Mouse (Mus musculus): ENCODE data around the gene Mag.

GRCm38 (mm10) chr7:30917219-30917618 is 2.5 kb upstream of the Mag start:
- TF ChIP-seq FLI1 (IDR thresholded peaks at IDR 0.05; ENCODE audit: low read length), result no peak
- no peak for TF ChIP-seq GATA1 (IDR thresholded peaks at IDR 0.05; ENCODE audit: borderline replicate concordance, low read length)

Data from megakaryocyte, embryonic 14.5 days (primary cell).